Mouse (Mus musculus): ENCODE results near the gene Cdkn3. TPM values are rescaled to one million over a fixed set of nuclear protein-coding genes. Genes with fewer than 3 reads are reported as not detected.

Gene Cdkn3
- total RNA-seq, 2 experiments from 2014 or later: 0.44 to 1.0 TPM

Other genes with a start within 250 kb of the Cdkn3 start
- gene Cnih1, start 27.9 kb downstream of the Cdkn3 start, total RNA-seq (2021): 10 to 100 TPM; 66.1 to 69.6 TPM
- 100 to 1,000 TPM; 167 to 184 TPM for gene Gmfb, start 61.7 kb downstream of the Cdkn3 start, total RNA-seq (2021)
- gene Cgrrf1, start 71.6 kb downstream of the Cdkn3 start, total RNA-seq (2021): 10 to 100 TPM; 17.5 to 21.5 TPM
- 10 to 100 TPM; 10.9 to 11.2 TPM for gene Samd4, start 122.3 kb downstream of the Cdkn3 start, total RNA-seq (2021)

All from layer of hippocampus, postnatal 14 days (tissue).